Mouse (Mus musculus) kidney, postnatal 0 days (tissue): Measurements from ENCODE around the gene Ndufa4. TPM values are rescaled to one million over a fixed set of nuclear protein-coding genes. Genes with fewer than 3 reads are reported as not detected.

Experiments
- ATAC-seq: fragments of 200-750 bp; cut with Nextera tagmentation; replicated peaks from 2 replicates; pipeline ENCODE4 v1.8.0; 2017; ENCODE audit warnings: low read depth, moderate number of reproducible peaks, moderate TSS enrichment, moderate library complexity; ENCODE audit not compliant: low FRiP score
- DNase-seq: peaks from one replicate; pipeline ENCODE4 v3.0.0-alpha.2; 2016; ENCODE audit warnings: low spot score
- H3K27ac ChIP-seq: fragments of 300-500 bp; sonication (generic); 2 replicates; pipeline ENCODE4 v1.5.1; 2014; ENCODE audit warnings: mild to moderate bottlenecking
- H3K27me3 ChIP-seq: fragments of 300-500 bp; sonication (generic); 2 replicates; pipeline ENCODE4 v1.6.1; 2014; ENCODE audit warnings: low read length, mixed read lengths; ENCODE audit not compliant: insufficient read depth
- H3K36me3 ChIP-seq: fragments of 300-500 bp; sonication (generic); 2 replicates; pipeline ENCODE4 v1.6.1; 2014; ENCODE audit warnings: low read length, mixed read lengths; ENCODE audit not compliant: insufficient read depth
- H3K4me1 ChIP-seq: fragments of 300-500 bp; sonication (generic); replicated peaks from 2 replicates; pipeline ENCODE4 v1.6.1; 2014; ENCODE audit warnings: antibody characterized with exemption, low read length, mixed read lengths; ENCODE audit not compliant: insufficient read depth
- H3K4me2 ChIP-seq: fragments of 300-500 bp; sonication (generic); 2 replicates; pipeline ENCODE4 v1.6.1; 2014; ENCODE audit warnings: mild to moderate bottlenecking, low read length, moderate library complexity, mixed read lengths
- H3K4me3 ChIP-seq: fragments of 300-500 bp; sonication (generic); replicated peaks from 2 replicates; pipeline ENCODE4 v1.5.1; 2014; ENCODE audit warnings: low read depth, low read length
- H3K9ac ChIP-seq: fragments of 300-500 bp; sonication (generic); 2 replicates; pipeline ENCODE4 v1.6.1; 2014; ENCODE audit warnings: low read depth, low read length
- H3K9me3 ChIP-seq: fragments of 300-500 bp; sonication (generic); replicated peaks from 2 replicates; pipeline ENCODE4 v1.6.1; 2016; ENCODE audit warnings: low read length, inconsistent platforms, mixed read lengths
- CTCF ChIP-seq: IDR thresholded peaks from 2 replicates; pipeline ENCODE4 v1.5.1; 2016; ENCODE audit warnings: antibody characterized with exemption, low read depth, mild to moderate bottlenecking, moderate library complexity
- WGBS: fragments of 180-500 bp; shearing (Covaris S2); extraction: QIAGEN DNeasy Blood & Tissue Kit; methylation state at CpG from one replicate; pipeline ENCODE4 v1.1.7; 2014; 5-methylcytosine and 5-hydroxymethylcytosine counted together
- polyA plus RNA-seq: library from polyadenylated mRNA; unstranded; fragments of >200 nt; fragmentation: Nextera tagmentation; extraction: Ambion mirVana; gene quantifications from 2 replicates; pipeline ENCODE4 v1.2.1, GENCODE M21; 2015

Ndufa4 gene
- 1,600 and 1,771 TPM in 2 replicates for polyA plus RNA-seq

GRCm38 (mm10) chr6:11907269-11908032 is at the start of gene Ndufa4, which contains the start of gene Phf14:
Gene Ndufa4 (minus strand): TSS chr6:11907497.
Gene Phf14 (plus strand): TSS chr6:11907809.
- peak within 1 kb of the TSS; percentile 93 for H3K9ac ChIP-seq
- H3K36me3 ChIP-seq, result no peaks in the 10 kb centered on the region
- H3K4me3 ChIP-seq, result peak within 1 kb of the TSS; percentile 81
- DNase-seq (peak; percentile 94), ATAC-seq (peak; percentile 98)
- H3K4me2 ChIP-seq, result peak within 1 kb of the TSS; percentile 69
- no peaks in the 10 kb centered on the region for H3K27me3 ChIP-seq
- peaks cover 7% of the 10 kb centered on the region for H3K4me1 ChIP-seq
- no peak for TF ChIP-seq CTCF
- under 1% methylated on average over 58 of the region's 59 CpGs for WGBS
- peak within 1 kb of the TSS; percentile 91 for H3K27ac ChIP-seq
- no peaks in the 10 kb centered on the region for H3K9me3 ChIP-seq

GRCm38 (mm10) chr6:11948100-11948499 is 40.8 kb upstream of the Ndufa4 start:
- no peak for ATAC-seq

GRCm38 (mm10) chr6:11942089-11942488 is 34.8 kb upstream of the Ndufa4 start:
- H3K4me1 ChIP-seq, result no peaks in the 10 kb centered on the region
- no peak overlapping the region for H3K4me2 ChIP-seq
- no peak overlapping the region for H3K9ac ChIP-seq
- H3K36me3 ChIP-seq, result peaks cover 5% of the 10 kb centered on the region; the same call in 1 of the 2 replicates
- ATAC-seq (no peak), DNase-seq (no peak)
- no peak for TF ChIP-seq CTCF
- no peaks in the 10 kb centered on the region for H3K9me3 ChIP-seq
- WGBS, result 93% methylated on average over 4 of the region's 4 CpGs
- no peak overlapping the region for H3K4me3 ChIP-seq
- H3K27me3 ChIP-seq, result no peaks in the 10 kb centered on the region
- no peak overlapping the region for H3K27ac ChIP-seq

More at GRCm38 (mm10) chr6:11948100-11948499, 40.8 kb upstream of the Ndufa4 start:
- Histone ChIP-seq H3K27ac (no peak overlapping the region), H3K9me3 (no peaks in the 10 kb centered on the region), H3K4me1 (no peaks in the 10 kb centered on the region), H3K9ac (no peak overlapping the region), H3K27me3 (no peaks in the 10 kb centered on the region), H3K4me3 (no peak overlapping the region), H3K36me3 (peaks cover 5% of the 10 kb centered on the region; the same call in 1 of the 2 replicates), H3K4me2 (no peak overlapping the region)
- TF ChIP-seq CTCF, result no peak
- DNase-seq, result no peak
- whole genome bisulfite sequencing, result 96% methylated on average over 1 of the region's 1 CpGs

- Histone ChIP-seq H3K9me3 (no peaks in the 10 kb centered on the region), H3K27me3 (no peaks in the 10 kb centered on the region), H3K4me3 (no peak overlapping the region), H3K4me2 (no peak overlapping the region), H3K9ac (no peak overlapping the region), H3K36me3 (0 out of 2 replicates have a peak, but pooled peaks cover 3% of the 10 kb centered on the region), H3K27ac (no peak overlapping the region), H3K4me1 (no peaks in the 10 kb centered on the region)
- TF ChIP-seq CTCF, result no peak
- DNase-seq (no peak), ATAC-seq (no peak)
These were observed 33.6 kb upstream of the Ndufa4 start for GRCm38 (mm10) chr6:11940895-11941294.

- TF ChIP-seq CTCF, result no peak
- 96% methylated on average over 7 of the region's 7 CpGs for WGBS
- DNase-seq, result no peak
These were observed 26.1 kb upstream of the Ndufa4 start for GRCm38 (mm10) chr6:11933403-11933802.

GRCm38 (mm10) chr6:11927485-11927884 is 20.2 kb upstream of the Ndufa4 start:
- H3K4me2 ChIP-seq, result peak overlapping the region; percentile 68; the same call in 1 of the 2 replicates
- H3K4me3 ChIP-seq, result no peak overlapping the region
- no peaks in the 10 kb centered on the region for H3K36me3 ChIP-seq
- TF ChIP-seq CTCF, result no peak
- 70% methylated on average over 6 of the region's 6 CpGs for WGBS
- H3K9ac ChIP-seq, result no peak overlapping the region
- no peaks in the 10 kb centered on the region for H3K27me3 ChIP-seq
- no peaks in the 10 kb centered on the region for H3K9me3 ChIP-seq
- DNase-seq, result peak; percentile 33
- no peak for ATAC-seq
- no peak overlapping the region for H3K27ac ChIP-seq
- 0 out of 2 replicates have a peak, but pooled peaks cover 7% of the 10 kb centered on the region for H3K4me1 ChIP-seq

More at GRCm38 (mm10) chr6:11933403-11933802, 26.1 kb upstream of the Ndufa4 start:
- H3K27ac ChIP-seq, result no peak overlapping the region
- H3K36me3 ChIP-seq, result no peaks in the 10 kb centered on the region
- H3K9ac ChIP-seq, result no peak overlapping the region
- no peaks in the 10 kb centered on the region for H3K27me3 ChIP-seq
- H3K4me1 ChIP-seq, result 0 out of 2 replicates have a peak, but pooled peaks cover 3% of the 10 kb centered on the region
- ATAC-seq, result no peak
- H3K9me3 ChIP-seq, result no peaks in the 10 kb centered on the region
- H3K4me3 ChIP-seq, result no peak overlapping the region
- no peak overlapping the region for H3K4me2 ChIP-seq
